Mouse (Mus musculus) urinary bladder, postnatal 25 days (tissue): ENCODE measurements at regions not wholly inside any gene's neighbourhood (a gene's known extent, or its start where the extent isn't known, plus 50 kb on each side); places are given as distances from the start of the nearest gene placed in this dataset.

Source experiments
- DNase-seq: peaks from one replicate; pipeline ENCODE4 v3.0.0; 2022; ENCODE audit warnings: low spot score

- DNase-seq = no peak
Observed at GRCm38 (mm10) chr10:9166017-9166416, 280.1 kb upstream of the Sash1 start.

GRCm38 (mm10) chr10:9165598-9165997, 279.7 kb upstream of the Sash1 start:
- no peak for DNase-seq

- no peak for DNase-seq
Observed at GRCm38 (mm10) chr10:9164333-9164732, 278.5 kb upstream of the Sash1 start.

GRCm38 (mm10) chr10:9161597-9161996, 275.7 kb upstream of the Sash1 start:
- no peak for DNase-seq

GRCm38 (mm10) chr10:9157299-9158215, 271.7 kb upstream of the Sash1 start:
- no peak for DNase-seq

DNA sequence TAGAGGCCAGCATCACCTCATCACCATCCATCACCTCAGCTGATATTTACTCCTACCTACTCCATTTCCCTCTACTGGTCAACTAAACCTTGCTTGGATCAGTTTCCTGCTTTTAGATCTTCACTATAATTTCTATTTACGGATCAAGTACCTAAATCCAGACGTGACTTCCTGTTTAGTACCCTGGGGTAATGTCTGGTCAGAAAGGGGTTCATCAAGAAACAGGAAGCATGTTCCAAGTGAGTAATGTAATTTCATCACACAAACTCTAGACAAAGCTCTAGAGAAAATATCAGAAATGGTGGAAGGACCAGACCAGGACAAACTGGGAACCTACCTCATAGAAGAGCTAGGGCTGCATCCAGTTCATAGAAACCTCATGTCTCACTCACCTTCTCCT, 250.2 kb upstream of the Sash1 start:
- DNase-seq = no peak

- DNase-seq = no peak
Observed at GRCm38 (mm10) chr10:9134293-9135021, 248.6 kb upstream of the Sash1 start.

- DNase-seq = no peak
Observed at GRCm38 (mm10) chr10:9130061-9130460, 244.2 kb upstream of the Sash1 start.

GRCm38 (mm10) chr10:9119249-9119648, 233.4 kb upstream of the Sash1 start:
- no peak for DNase-seq

DNA sequence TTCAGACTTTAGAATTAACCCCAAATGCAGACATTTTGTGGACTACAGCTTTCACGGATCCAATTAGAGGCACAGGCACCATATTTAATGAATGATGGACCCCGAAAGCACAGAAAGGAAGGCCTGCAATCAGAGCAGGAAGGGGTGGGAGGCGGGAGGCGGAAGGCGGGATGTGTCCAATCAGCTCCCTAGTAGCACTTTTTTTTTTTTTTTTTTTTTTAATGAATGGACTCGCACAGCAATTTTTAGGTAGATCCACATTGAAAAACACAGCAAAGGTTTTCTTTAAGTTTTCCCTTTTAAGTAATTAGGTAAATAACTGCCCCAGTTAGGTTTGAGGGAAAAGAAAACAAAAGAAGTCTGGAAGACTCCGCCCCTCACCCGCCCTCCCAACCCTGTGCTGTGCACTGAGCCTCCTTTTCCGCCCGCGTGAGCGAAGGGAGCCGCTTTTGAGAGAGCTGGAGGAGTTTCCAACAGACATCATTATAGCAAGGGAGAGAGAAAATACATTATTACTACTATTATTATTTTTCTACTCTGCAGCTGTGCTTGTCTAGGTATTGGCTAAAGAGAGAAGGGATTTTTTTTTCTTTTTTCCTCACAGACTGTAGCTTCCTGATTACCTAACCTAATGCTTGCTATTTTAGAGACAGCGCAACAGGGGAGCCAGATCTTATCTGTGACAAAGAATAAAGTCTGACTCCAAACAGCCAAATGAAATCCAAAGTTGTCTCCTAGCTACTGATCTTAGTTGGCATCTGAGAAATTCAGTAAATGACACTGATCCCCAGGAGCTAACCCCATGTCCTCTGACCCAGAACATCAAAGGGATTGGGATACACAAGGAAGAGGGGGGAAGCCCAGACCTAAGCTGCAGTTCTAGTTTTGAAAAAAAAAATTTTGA, 232.0 kb upstream of the Sash1 start:
- DNase-seq = no peak

GRCm38 (mm10) chr10:9117134-9117533, 231.3 kb upstream of the Sash1 start:
- DNase-seq = no peak

DNA sequence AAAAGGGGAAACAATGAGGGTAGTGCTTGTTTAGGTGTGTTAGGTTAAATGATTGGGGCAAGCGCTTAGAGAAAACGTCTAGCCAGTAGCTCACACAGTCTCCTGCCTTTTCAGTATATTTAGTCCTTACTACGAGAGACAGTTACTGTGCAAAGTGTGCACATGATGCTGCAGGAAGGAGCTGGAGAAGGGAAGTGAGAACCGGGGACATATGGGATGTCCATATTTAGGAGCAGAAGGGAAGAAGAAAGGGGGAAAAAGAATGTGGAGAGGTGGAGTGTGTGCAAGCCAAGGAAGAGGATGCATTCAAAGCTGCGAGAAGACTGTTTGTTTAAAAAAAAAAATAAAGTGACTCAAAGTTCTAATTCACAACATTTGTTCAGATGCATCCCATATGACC, 227.8 kb upstream of the Sash1 start:
- DNase-seq = no peak

- no peak for DNase-seq
Observed at GRCm38 (mm10) chr10:9111051-9111450, 225.2 kb upstream of the Sash1 start.

DNA sequence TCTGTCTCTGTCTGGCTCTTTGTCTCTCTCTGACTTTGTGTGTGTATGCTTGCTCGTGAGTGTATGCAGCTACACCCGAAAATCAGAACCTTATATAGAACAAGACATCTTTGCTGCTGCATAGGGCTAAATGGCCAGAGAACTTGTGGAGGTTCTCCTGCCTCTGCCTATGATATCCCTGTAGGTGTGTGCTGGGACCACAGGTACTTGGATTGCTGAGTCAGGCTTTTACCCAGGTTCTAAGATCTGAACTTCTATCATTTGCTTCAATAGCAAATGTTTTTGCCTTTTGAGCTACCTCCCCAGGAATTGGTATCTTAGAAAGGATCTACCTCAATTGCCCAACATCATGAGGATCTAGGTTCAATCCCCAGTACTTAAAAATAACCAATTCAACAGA, 210.3 kb upstream of the Sash1 start:
- DNase-seq = no peak

DNA sequence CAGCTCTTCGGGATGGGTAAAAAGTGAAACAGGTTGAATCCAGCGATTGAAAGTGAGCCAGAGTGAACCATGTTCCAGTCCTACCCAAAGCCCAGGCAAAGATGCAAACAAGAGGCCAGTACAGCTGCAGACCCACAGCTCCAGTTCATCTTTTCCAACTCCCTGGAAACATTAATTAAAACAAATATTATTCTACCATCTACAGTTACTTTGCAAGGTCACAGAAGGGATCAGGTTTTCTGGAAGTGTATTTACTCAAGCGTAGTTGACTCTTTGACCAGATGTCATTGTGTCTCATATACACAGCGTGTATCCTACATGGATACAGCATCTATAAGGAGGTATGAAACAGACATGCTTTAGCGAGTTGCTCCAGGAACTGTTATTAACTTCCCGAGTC, 209.3 kb upstream of the Sash1 start:
- DNase-seq = no peak

- no peak for DNase-seq
Observed at GRCm38 (mm10) chr10:9092237-9092885, 206.5 kb upstream of the Sash1 start.

DNA sequence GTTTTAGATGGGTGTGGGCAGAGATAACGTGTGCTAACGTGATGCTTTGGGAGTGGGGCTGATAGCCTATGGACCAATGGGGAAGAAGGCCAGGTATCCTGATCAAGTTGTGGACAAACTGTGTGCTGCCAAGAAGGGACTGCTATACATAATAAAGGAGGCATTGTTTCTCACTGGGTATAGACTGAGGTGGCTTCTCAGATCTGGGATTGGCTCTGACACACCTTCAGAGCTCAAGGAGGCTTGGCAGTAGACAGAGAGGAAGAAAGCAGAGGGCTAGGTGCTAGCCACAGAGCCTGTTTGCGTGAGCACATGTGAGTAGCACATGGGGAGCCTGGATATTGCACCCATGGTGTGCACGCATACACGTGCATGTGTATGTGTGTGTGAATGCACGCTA, 205.1 kb upstream of the Sash1 start:
- no peak for DNase-seq

GRCm38 (mm10) chr10:9087871-9088270, 202.0 kb upstream of the Sash1 start:
- DNase-seq = no peak

- no peak for DNase-seq
Observed at GRCm38 (mm10) chr10:9087171-9087570, 201.3 kb upstream of the Sash1 start.

DNA sequence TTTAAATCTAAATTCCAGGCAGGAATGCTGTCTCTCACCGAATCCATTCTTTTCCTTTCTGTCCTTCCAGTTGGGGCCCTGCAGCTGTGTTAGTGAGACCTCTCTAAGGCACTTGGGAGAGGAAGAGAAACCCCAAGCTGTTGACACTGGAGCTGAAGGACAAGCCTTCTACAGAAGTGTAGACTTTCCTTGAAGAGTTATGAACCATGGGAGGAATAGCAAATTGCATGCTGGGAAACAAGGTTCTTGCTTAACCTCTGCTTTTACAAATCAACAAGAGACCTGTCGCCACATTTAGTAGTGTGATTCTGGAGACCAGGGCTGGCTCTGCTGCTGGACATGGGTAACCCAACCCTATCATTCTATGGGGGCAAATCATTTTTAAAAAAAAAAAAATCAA, 200.8 kb upstream of the Sash1 start:
- no peak for DNase-seq

DNA sequence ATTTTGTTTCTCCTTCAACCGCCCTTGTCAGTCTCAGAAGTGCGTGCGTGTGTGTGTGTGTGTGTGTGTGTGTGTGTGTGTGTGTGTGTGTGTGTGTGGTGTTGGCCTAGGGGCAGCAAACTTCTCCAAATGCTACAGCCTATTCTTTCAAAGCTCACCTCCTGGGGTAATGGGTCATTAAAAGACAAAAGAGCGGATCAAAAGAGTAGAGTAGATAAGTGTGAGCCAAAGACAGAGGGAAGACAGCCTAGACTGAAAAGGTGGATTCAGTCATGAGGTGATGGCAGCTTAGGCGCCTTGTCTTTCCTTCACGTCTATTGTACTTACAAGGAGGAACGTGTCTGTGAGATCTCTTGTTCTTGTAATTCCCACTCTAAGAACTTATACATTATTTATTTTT, 199.6 kb upstream of the Sash1 start:
- no peak for DNase-seq

DNA sequence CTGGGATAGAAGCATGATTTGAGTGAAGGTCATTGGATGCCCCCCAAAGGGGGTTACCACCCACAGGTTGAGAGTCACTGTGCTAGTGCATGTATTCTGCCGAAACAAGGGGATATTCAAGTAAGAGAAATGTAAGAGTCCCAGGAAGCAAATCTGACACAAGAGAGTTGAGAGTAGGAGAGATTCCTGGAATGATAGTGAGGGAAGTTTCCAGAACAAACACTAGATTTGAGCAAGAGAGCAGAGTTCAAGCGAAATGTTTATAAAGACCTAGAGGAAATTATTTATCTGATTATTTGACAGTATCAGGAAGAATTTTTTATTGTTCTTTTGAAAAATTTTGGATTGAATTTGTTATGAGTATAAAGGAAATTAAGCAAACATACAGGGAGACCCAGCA, 189.0 kb upstream of the Sash1 start:
- DNase-seq = no peak
